Mouse (Mus musculus) E14TG2a.4 (cell line): Measurements from ENCODE around the gene Nhs.
A peak's percentile ranks its signal among the peaks of the same experiment; 100 is the strongest.

Source experiments
- H3K27me3 ChIP-seq: 2 replicates; pipeline ENCODE4 v1.6.1; 2014; ENCODE audit warnings: low read length, control low read depth; ENCODE audit not compliant: insufficient read depth
- H3K36me3 ChIP-seq: 2 replicates; pipeline ENCODE4 v1.6.1; 2014; ENCODE audit warnings: low read length, control low read depth; ENCODE audit not compliant: insufficient read depth
- H3K4me1 ChIP-seq: replicated peaks from 2 replicates; pipeline ENCODE4 v1.6.1; 2014; ENCODE audit warnings: low read depth, low read length, control low read depth
- H3K4me3 ChIP-seq: replicated peaks from 2 replicates; pipeline ENCODE4 v1.5.1; 2014; ENCODE audit warnings: mild to moderate bottlenecking, low read length
- H3K9me3 ChIP-seq: 2 replicates; pipeline ENCODE4 v1.6.1; 2014; ENCODE audit warnings: low read length, control low read depth
- CTCF ChIP-seq: conservative IDR thresholded peaks from 2 replicates; pipeline ENCODE4 v1.5.1; 2014; ENCODE audit warnings: low read length
- NANOG ChIP-seq: IDR thresholded peaks from 2 replicates; pipeline ENCODE4 v1.6.1; 2014; ENCODE audit warnings: borderline replicate concordance, low read length, mixed read lengths
- POU5F1 ChIP-seq: IDR thresholded peaks from 2 replicates; pipeline ENCODE4 v1.6.1; 2014; ENCODE audit warnings: low read length, borderline replicate concordance

Gene Nhs

GRCm38 (mm10) chrX:161972723-161973122 is 186.8 kb downstream of the Nhs start:
- Histone ChIP-seq H3K27me3 (no peaks in the 10 kb centered on the region), H3K4me3 (no peak overlapping the region), H3K9me3 (no peaks in the 10 kb centered on the region), H3K4me1 (peaks cover 9% of the 10 kb centered on the region; the same call in 1 of the 2 replicates), H3K36me3 (no peaks in the 10 kb centered on the region)
- TF ChIP-seq POU5F1 (no peak), NANOG (no peak), CTCF (no peak)

DNA sequence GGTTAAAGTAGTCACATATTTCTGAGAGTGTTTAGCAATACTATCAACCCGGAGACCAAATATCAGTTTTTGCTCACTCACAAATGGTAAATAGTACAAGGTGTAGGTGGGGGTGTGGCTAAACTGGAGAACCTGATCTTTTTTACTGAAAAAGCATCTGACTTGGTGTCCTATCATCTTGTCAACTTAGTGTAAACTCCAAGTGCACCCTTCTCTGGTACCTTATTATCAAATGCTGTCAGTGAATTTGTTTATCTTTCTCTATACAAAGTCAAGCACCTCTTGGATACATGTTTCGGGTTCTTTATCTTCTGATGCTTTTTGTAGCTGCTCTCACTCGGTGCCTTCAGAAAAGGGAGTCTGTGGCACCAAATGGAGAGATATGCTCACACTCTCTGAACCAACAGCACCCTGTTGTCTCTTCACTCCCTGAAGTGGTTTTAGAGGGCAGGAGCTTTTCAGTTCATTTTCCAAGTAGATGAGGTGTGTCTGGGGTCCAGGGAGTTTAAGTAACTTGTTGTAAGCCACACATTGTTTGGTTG is 187.5 kb downstream of the Nhs start:
- no peaks in the 10 kb centered on the region for H3K9me3 ChIP-seq
- H3K36me3 ChIP-seq, result no peaks in the 10 kb centered on the region
- no peak overlapping the region for H3K4me3 ChIP-seq
- TF ChIP-seq CTCF (no peak), POU5F1 (no peak), NANOG (peak; percentile 52; the same call in 1 of the 2 replicates)
- peaks cover 9% of the 10 kb centered on the region; the same call in 1 of the 2 replicates for H3K4me1 ChIP-seq
- no peaks in the 10 kb centered on the region for H3K27me3 ChIP-seq

DNA sequence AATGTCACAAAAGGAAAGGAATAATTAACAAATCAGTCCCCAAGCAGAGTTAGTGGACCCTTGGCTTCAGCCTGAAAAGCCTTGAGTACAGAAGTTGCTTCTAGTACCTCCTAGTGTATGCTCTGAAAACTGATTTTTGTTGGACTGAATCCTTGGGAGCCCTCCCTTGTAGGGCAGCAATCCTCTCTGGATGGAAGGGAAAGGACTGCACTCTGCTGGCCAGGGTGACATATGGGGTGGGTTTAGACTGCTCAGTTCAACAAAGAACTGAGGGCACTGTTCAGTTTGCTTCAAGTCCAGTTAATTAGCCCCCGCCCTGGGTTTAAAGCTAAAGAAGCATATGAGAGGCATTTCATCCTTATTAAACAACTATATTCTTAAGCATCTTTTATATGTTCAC is 188.4 kb downstream of the Nhs start:
- Histone ChIP-seq H3K4me1 (peaks cover 9% of the 10 kb centered on the region; the same call in 1 of the 2 replicates), H3K27me3 (no peaks in the 10 kb centered on the region), H3K4me3 (no peak overlapping the region), H3K36me3 (no peaks in the 10 kb centered on the region), H3K9me3 (no peaks in the 10 kb centered on the region)
- TF ChIP-seq NANOG, result no peak
- TF ChIP-seq POU5F1, result no peak
- TF ChIP-seq CTCF, result no peak

DNA sequence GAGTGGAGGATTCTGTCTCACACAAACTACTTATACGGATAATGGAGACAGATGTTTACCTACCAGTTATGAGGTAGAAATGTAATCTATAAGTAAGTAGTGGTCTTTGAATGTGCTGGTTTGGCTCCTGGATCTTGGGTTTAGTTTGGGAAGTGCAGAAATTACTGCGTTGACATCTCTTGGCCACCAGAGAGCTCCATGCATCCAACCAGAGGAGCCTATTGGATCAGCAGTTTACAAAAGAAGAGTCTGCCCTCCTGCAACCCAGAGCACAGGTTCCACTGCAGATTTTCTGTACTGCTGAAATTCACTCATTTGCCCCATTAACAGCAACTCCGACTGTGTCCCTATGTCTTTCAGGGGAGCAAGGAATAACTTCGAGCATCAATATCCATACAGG is 191.8 kb downstream of the Nhs start:
- Histone ChIP-seq H3K27me3 (no peaks in the 10 kb centered on the region), H3K9me3 (no peaks in the 10 kb centered on the region), H3K4me3 (no peak overlapping the region), H3K36me3 (no peaks in the 10 kb centered on the region), H3K4me1 (no peaks in the 10 kb centered on the region)
- TF ChIP-seq NANOG, result no peak
- peak; percentile 15; the same call in 1 of the 2 replicates for TF ChIP-seq CTCF
- TF ChIP-seq POU5F1, result no peak

GRCm38 (mm10) chrX:161963372-161963771 is 196.2 kb downstream of the Nhs start:
- 0 out of 2 replicates have a peak, but pooled peaks cover 3% of the 10 kb centered on the region for H3K4me1 ChIP-seq
- no peaks in the 10 kb centered on the region for H3K36me3 ChIP-seq
- H3K9me3 ChIP-seq, result no peaks in the 10 kb centered on the region
- H3K27me3 ChIP-seq, result no peaks in the 10 kb centered on the region
- TF ChIP-seq CTCF (no peak), POU5F1 (no peak), NANOG (no peak)
- no peak overlapping the region for H3K4me3 ChIP-seq

GRCm38 (mm10) chrX:161962855-161963254 is 196.7 kb downstream of the Nhs start:
- no peaks in the 10 kb centered on the region for H3K27me3 ChIP-seq
- H3K9me3 ChIP-seq, result no peaks in the 10 kb centered on the region
- no peak overlapping the region for H3K4me3 ChIP-seq
- H3K4me1 ChIP-seq, result 0 out of 2 replicates have a peak, but pooled peaks cover 3% of the 10 kb centered on the region
- no peaks in the 10 kb centered on the region for H3K36me3 ChIP-seq
- TF ChIP-seq POU5F1 (no peak), NANOG (no peak), CTCF (no peak)

DNA sequence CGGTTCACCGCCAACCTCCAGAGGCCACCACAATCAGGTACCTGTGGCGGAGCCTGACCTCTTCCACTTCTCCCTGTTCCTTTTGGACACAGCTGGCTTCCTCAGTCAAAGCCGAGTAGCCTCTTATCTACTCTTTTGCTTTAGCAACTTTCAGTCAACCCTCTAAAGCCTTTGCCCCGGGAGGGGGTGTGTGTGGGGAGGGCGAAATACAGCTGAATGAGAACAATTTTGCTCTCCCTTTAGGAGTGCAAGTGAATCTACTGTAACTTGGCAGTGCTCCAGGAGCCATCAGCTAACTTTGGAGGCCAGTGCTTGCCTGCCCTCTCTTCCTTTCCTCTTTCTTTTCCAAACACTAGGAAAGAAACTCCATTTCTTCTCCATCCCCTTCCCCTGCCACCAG is 197.8 kb downstream of the Nhs start:
- H3K36me3 ChIP-seq, result no peaks in the 10 kb centered on the region
- no peaks in the 10 kb centered on the region for H3K27me3 ChIP-seq
- H3K4me3 ChIP-seq, result no peak overlapping the region
- no peaks in the 10 kb centered on the region for H3K9me3 ChIP-seq
- 0 out of 2 replicates have a peak, but pooled peaks cover 3% of the 10 kb centered on the region for H3K4me1 ChIP-seq
- TF ChIP-seq CTCF (no peak), NANOG (no peak)

GRCm38 (mm10) chrX:161961176-161961575 is 198.4 kb downstream of the Nhs start:
- H3K27me3 ChIP-seq, result no peaks in the 10 kb centered on the region
- H3K36me3 ChIP-seq, result no peaks in the 10 kb centered on the region
- no peaks in the 10 kb centered on the region for H3K9me3 ChIP-seq
- TF ChIP-seq NANOG (no peak), POU5F1 (no peak), CTCF (no peak)
- 0 out of 2 replicates have a peak, but pooled peaks cover 3% of the 10 kb centered on the region for H3K4me1 ChIP-seq
- H3K4me3 ChIP-seq, result no peak overlapping the region

GRCm38 (mm10) chrX:161952356-161952755 is 207.2 kb downstream of the Nhs start:
- no peaks in the 10 kb centered on the region for H3K9me3 ChIP-seq
- H3K36me3 ChIP-seq, result no peaks in the 10 kb centered on the region
- H3K4me3 ChIP-seq, result no peak overlapping the region
- H3K4me1 ChIP-seq, result no peaks in the 10 kb centered on the region
- no peaks in the 10 kb centered on the region for H3K27me3 ChIP-seq
- TF ChIP-seq CTCF, result no peak
- no peak for TF ChIP-seq POU5F1
- no peak for TF ChIP-seq NANOG
